Mouse (Mus musculus) liver, embryonic 11.5 days (tissue): ENCODE measurements around the gene Chrdl2. TPM values are rescaled to one million over a fixed set of nuclear protein-coding genes. Genes with fewer than 3 reads are reported as not detected.
"Not testable (repeated sequence)": the region's sequence is repeated elsewhere in the genome, so short reads cannot be mapped to it uniquely, and the experiment has no call there.

Source experiments
- ATAC-seq: fragments of 200-750 bp; cut with Nextera tagmentation; replicated peaks from 2 replicates; pipeline ENCODE4 v1.8.0; 2017; ENCODE audit warnings: moderate number of reproducible peaks, mild to moderate bottlenecking, moderate TSS enrichment, moderate library complexity; ENCODE audit not compliant: low FRiP score
- DNase-seq: peaks from one replicate; pipeline ENCODE4 v3.0.0-alpha.2; 2017; ENCODE audit warnings: low spot score
- H3K27ac ChIP-seq: fragments of 300-500 bp; sonication (generic); 2 replicates; pipeline ENCODE4 v1.5.1; 2014; ENCODE audit warnings: mild to moderate bottlenecking, low read depth, low read length, control low read depth
- H3K27me3 ChIP-seq: fragments of 300-500 bp; sonication (generic); replicated peaks from 2 replicates; pipeline ENCODE4 v1.6.1; 2014; ENCODE audit warnings: low read length, mixed read lengths; ENCODE audit not compliant: control insufficient read depth, insufficient read depth
- H3K36me3 ChIP-seq: fragments of 300-500 bp; sonication (generic); 2 replicates; pipeline ENCODE4 v1.6.1; 2014; ENCODE audit warnings: mild to moderate bottlenecking, low read length, moderate library complexity, mixed read lengths; ENCODE audit not compliant: control insufficient read depth, insufficient read depth
- H3K4me1 ChIP-seq: fragments of 300-500 bp; sonication (generic); replicated peaks from 2 replicates; pipeline ENCODE4 v1.6.1; 2014; ENCODE audit warnings: low read length, mixed read lengths; ENCODE audit not compliant: control insufficient read depth, insufficient read depth
- H3K4me2 ChIP-seq: fragments of 300-500 bp; sonication (generic); 2 replicates; pipeline ENCODE4 v1.6.1; 2014; ENCODE audit warnings: mild to moderate bottlenecking, control low read depth, moderate library complexity
- H3K4me3 ChIP-seq: fragments of 300-500 bp; sonication (generic); 2 replicates; pipeline ENCODE4 v1.5.1; 2014; ENCODE audit warnings: low read depth, low read length, control low read depth
- H3K9ac ChIP-seq: fragments of 300-500 bp; sonication (generic); 2 replicates; pipeline ENCODE4 v1.6.1; 2014; ENCODE audit warnings: low read depth, low read length, control low read depth
- H3K9me3 ChIP-seq: fragments of 300-500 bp; sonication (generic); 2 replicates; pipeline ENCODE4 v1.6.1; 2016; ENCODE audit warnings: low read length, inconsistent platforms, mixed read lengths; ENCODE audit not compliant: control insufficient read depth
- WGBS: fragments of 180-500 bp; shearing (Covaris S2); extraction: QIAGEN DNeasy Blood & Tissue Kit; methylation state at CpG from one replicate; pipeline ENCODE4 v1.1.7; 2014; 5-methylcytosine and 5-hydroxymethylcytosine counted together
- polyA plus RNA-seq: library from polyadenylated mRNA; unstranded; fragments of >200 nt; fragmentation: Nextera tagmentation; extraction: Ambion mirVana; gene quantifications from 2 replicates; pipeline ENCODE4 v1.2.1, GENCODE M21; 2014

The Chrdl2 gene
- polyA plus RNA-seq, 1 experiment from 2014 or later: 0.19 TPM

GRCm38 (mm10) chr7:100043096-100043495 is 37.1 kb downstream of the Chrdl2 start:
- Histone ChIP-seq H3K9ac (no peak overlapping the region), H3K27ac (no peak overlapping the region), H3K36me3 (no peaks in the 10 kb centered on the region), H3K27me3 (peaks cover 14% of the 10 kb centered on the region), H3K4me2 (no peak overlapping the region), H3K4me3 (no peak overlapping the region), H3K9me3 (no peaks in the 10 kb centered on the region), H3K4me1 (no peaks in the 10 kb centered on the region)
- DNase-seq: no peak
- ATAC-seq: no peak
- WGBS: 83% methylated on average over 5 of the region's 5 CpGs

DNA sequence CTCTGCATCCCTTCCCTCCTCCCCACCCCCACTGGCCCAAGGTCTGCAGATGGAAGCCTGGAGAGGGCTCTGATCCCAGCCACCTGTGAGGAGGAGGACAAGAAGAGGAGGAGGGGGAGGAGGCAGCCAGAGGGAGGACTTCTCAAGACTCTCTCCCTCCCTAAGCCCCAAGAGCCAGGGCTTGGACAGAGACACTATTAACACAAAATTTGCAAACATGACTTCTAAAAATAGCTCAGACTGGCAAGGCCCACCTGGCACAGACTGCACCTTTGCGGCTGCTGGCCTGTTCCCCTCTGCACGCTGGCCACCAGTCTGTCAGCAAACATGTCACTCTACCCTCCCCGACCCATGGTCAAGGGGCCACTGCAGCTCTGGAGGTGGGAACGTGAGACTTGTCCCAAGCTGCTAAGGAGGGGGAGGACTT is 37.6 kb downstream of the Chrdl2 start:
- Histone ChIP-seq H3K27ac (no peak overlapping the region), H3K9ac (no peak overlapping the region), H3K27me3 (peaks cover 14% of the 10 kb centered on the region), H3K4me3 (no peak overlapping the region), H3K4me2 (no peak overlapping the region), H3K4me1 (no peaks in the 10 kb centered on the region), H3K9me3 (no peaks in the 10 kb centered on the region), H3K36me3 (no peaks in the 10 kb centered on the region)
- 40% methylated on average over 4 of the region's 4 CpGs for WGBS
- ATAC-seq (no peak), DNase-seq (no peak)

DNA sequence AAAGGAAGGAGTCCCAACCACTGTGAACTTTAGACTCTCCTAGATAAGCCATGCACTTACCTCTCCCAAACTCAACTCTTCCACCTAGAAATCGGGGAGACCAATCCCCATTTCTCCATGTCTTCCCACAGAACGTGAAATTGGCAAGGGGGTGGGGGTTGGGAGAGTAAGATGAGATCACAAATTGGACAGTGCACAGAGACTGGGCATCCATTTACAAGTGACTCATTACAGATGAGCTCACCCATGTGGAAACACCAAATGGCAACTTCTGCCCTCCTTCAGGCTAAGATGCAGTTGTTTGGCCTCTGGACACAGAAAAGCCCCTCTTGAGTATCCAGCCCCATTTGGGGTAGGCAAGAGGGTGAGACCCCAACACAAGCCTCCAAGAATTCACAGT is 40.5 kb downstream of the Chrdl2 start:
- ATAC-seq (no peak), DNase-seq (no peak)
- Histone ChIP-seq H3K36me3 (no peaks in the 10 kb centered on the region), H3K9me3 (no peaks in the 10 kb centered on the region), H3K4me3 (no peak overlapping the region), H3K9ac (no peak overlapping the region), H3K4me2 (no peak overlapping the region), H3K27ac (no peak overlapping the region), H3K27me3 (peaks cover 13% of the 10 kb centered on the region), H3K4me1 (no peaks in the 10 kb centered on the region)
- 68% methylated on average over 2 of the region's 2 CpGs for WGBS

GRCm38 (mm10) chr7:100051904-100052303 is 45.9 kb downstream of the Chrdl2 start:
- 58% methylated on average over 4 of the region's 4 CpGs for WGBS
- no peak overlapping the region for H3K4me2 ChIP-seq
- no peaks in the 10 kb centered on the region for H3K4me1 ChIP-seq
- H3K9me3 ChIP-seq: no peaks in the 10 kb centered on the region
- H3K27ac ChIP-seq: no peak overlapping the region
- no peak for ATAC-seq
- no peak overlapping the region for H3K9ac ChIP-seq
- no peaks in the 10 kb centered on the region for H3K27me3 ChIP-seq
- no peak overlapping the region for H3K4me3 ChIP-seq
- no peaks in the 10 kb centered on the region for H3K36me3 ChIP-seq
- DNase-seq: no peak

DNA sequence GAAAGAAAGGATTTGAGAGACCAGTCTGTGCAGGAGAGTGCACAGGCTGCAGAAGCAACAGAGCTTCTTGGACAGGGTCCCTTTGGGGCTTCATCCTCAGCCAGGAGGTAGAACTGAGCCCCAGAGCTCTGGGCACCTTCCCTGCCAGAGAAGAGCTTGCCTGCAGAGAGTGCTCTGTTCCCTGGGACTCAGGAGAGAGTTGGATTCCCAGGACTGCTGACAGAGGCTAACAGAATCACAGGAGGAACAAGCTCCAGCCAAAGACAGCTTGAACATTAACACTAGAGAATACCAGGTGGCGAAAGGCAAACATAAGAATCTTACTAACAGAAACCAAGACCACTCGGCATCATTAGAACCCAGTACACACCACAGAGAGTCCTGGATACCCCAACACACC is 47.0 kb downstream of the Chrdl2 start:
- H3K4me2 ChIP-seq, H3K9ac ChIP-seq, H3K9me3 ChIP-seq, H3K4me1 ChIP-seq, H3K27ac ChIP-seq, H3K27me3 ChIP-seq, ATAC-seq, DNase-seq, H3K4me3 ChIP-seq, H3K36me3 ChIP-seq: not testable (repeated sequence)
- WGBS: 78% methylated on average over 2 of the region's 2 CpGs

DNA sequence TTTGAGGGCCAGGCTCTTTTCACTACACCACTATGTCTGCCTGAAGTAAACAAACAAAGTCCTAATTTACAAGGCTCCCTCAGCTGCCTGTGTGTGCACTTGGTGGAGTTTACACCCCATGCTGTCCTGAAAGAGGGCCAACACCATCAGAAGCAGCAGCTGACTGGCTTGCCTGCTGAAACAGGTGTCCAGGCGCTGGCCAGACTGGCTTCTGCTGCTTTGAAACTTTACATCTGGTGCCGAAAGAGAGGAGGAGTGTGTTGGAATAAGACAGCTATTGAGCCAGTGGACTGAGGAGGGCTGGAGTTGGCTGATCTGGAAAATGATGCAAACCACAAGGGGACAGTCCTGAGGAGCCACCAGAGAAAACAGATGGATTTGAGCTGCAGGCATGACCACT is 68.0 kb downstream of the Chrdl2 start:
- DNase-seq: no peak
- WGBS: 85% methylated on average over 2 of the region's 2 CpGs

GRCm38 (mm10) chr7:100076296-100076695 is 70.3 kb downstream of the Chrdl2 start:
- Histone ChIP-seq H3K27ac (no peak overlapping the region), H3K9me3 (no peaks in the 10 kb centered on the region), H3K36me3 (peaks cover 4% of the 10 kb centered on the region), H3K4me1 (no peaks in the 10 kb centered on the region; the same call in 1 of the 2 replicates), H3K27me3 (no peaks in the 10 kb centered on the region), H3K4me3 (no peak overlapping the region), H3K9ac (no peak overlapping the region), H3K4me2 (no peak overlapping the region)
- WGBS: 69% methylated on average over 5 of the region's 5 CpGs
- ATAC-seq: no peak
- no peak for DNase-seq

More for the DNA sequence above, 68.0 kb downstream of the Chrdl2 start:
- Histone ChIP-seq H3K27ac (no peak overlapping the region), H3K9ac (no peak overlapping the region), H3K27me3 (no peaks in the 10 kb centered on the region), H3K4me3 (no peak overlapping the region), H3K9me3 (no peaks in the 10 kb centered on the region), H3K4me1 (no peaks in the 10 kb centered on the region; the same call in 1 of the 2 replicates), H3K36me3 (peaks cover 1% of the 10 kb centered on the region), H3K4me2 (no peak overlapping the region)
- no peak for ATAC-seq

DNA sequence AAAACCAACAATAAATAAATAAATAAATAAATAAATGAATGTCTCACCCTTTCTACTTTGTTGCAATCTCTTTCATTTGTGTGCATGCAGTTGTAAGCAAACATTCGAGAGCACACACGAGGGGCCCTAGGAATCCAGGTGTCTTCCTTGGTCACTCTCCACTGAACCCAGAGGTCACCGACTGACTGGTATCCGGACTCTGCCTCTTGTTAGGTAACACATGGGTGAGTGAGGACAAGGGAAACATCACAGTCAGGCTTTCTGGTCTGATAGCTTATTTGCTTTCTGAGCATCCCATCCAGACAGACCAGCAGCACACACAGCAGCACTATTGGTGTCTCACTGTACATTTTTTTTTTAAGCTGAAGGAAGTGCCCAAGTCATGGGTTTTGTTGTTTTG is 71.1 kb downstream of the Chrdl2 start:
- ATAC-seq (no peak), DNase-seq (no peak)
- Histone ChIP-seq H3K4me1 (no peaks in the 10 kb centered on the region; the same call in 1 of the 2 replicates), H3K9me3 (no peaks in the 10 kb centered on the region), H3K4me2 (no peak overlapping the region), H3K9ac (no peak overlapping the region), H3K27ac (no peak overlapping the region), H3K4me3 (no peak overlapping the region), H3K36me3 (peaks cover 4% of the 10 kb centered on the region), H3K27me3 (no peaks in the 10 kb centered on the region)
- 84% methylated on average over 4 of the region's 4 CpGs for WGBS

- DNase-seq: no peak
- no peaks in the 10 kb centered on the region; the same call in 1 of the 2 replicates for H3K4me1 ChIP-seq
- 75% methylated on average over 12 of the region's 12 CpGs for WGBS
- no peak overlapping the region for H3K4me3 ChIP-seq
- H3K27me3 ChIP-seq: no peaks in the 10 kb centered on the region
- H3K27ac ChIP-seq: no peak overlapping the region
- no peak overlapping the region for H3K4me2 ChIP-seq
- no peak for ATAC-seq
- no peak overlapping the region for H3K9ac ChIP-seq
- H3K9me3 ChIP-seq: no peaks in the 10 kb centered on the region
- H3K36me3 ChIP-seq: peaks cover 24% of the 10 kb centered on the region
Observed at GRCm38 (mm10) chr7:100080087-100080781, 74.3 kb downstream of the Chrdl2 start.
